Mouse (Mus musculus) left cerebral cortex, adult 18-20 months (tissue): ENCODE results near the gene Ccdc61. TPM values are rescaled to one million over a fixed set of nuclear protein-coding genes. Genes with fewer than 3 reads are reported as not detected.
"Not testable (repeated sequence)": the region's sequence is repeated elsewhere in the genome, so short reads cannot be mapped to it uniquely, and the experiment has no call there.

Source experiments
- DNase-seq, 2 experiments: peaks; one replicate each; pipeline ENCODE4 v3.0.0; 2021 to 2022; ENCODE audit warnings: low spot score in 2 of 2, mixed read lengths in 1 of 2
- total RNA-seq, 2 experiments: library from RNA; stranded (reverse); gene quantifications; 2 replicates each; pipeline ENCODE4 v1.2.3; 2021

Gene Ccdc61
- total RNA-seq, 2 experiments from 2014 or later = 10.5 to 12.6 TPM

GRCm38 (mm10) chr7:18917931-18918330, 7.7 kb upstream of the Ccdc61 start:
- DNase-seq = no peak

DNA sequence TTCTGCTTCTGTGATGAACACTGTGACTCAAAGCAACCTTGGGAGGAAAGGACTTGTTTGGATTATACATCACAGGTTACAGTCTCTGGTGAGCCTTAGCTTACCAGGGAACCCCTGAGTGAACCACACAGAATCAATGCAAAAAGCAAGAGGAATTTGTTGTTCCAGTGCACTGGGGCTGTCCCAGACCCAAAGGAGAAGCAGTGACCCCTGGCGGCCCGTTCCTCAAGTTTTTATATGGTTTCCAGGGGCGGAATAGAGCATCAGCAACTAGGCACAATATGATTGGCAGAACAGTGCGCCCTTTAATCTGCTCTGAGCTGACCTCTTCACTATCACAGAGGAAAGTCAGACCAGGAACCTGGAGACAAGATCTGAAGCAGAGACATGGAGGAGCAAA, 6.0 kb upstream of the Ccdc61 start:
- DNase-seq = no peak

DNA sequence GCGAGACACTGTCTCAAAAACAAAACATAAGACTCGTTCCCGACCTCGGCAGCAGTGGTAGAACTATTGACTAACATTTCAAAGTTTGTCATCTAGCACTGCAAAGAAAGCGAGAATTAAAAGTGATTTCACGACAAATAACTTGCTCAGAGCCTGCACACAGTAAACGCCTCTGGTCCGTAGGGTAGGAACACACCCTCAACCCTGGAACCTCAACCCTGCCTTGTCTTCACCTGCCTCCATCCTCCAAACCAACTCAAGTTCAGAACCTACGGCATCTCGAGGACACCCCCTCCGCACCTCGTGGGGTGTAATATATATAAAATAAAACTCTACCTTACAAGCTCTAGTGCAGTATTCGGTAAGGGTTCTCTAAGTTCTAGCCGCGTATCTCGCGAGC, 418 bp downstream of the Ccdc61 start:
- no peak for DNase-seq

GRCm38 (mm10) chr7:18904971-18905370, 5.2 kb downstream of the Ccdc61 start:
- no peak for DNase-seq

DNA sequence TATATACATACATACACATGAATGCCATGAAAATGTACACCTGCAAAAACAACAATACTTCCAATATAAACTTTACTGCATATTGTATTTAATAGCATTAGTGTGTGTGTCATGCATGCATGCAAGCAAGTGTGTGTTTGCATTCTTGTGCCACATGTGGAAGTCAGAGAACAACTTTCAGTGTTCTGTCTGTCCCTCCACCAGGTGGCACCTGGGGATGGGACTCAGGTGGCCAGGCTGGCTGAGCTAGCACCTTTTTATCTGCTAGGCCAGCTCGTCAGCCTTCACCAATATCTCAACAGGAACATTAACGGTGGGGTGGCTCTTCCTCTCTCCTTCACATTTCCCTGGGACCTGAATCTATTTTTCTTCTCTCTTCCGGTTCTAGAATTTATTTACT, 7.7 kb downstream of the Ccdc61 start:
- DNase-seq = no peak

DNA sequence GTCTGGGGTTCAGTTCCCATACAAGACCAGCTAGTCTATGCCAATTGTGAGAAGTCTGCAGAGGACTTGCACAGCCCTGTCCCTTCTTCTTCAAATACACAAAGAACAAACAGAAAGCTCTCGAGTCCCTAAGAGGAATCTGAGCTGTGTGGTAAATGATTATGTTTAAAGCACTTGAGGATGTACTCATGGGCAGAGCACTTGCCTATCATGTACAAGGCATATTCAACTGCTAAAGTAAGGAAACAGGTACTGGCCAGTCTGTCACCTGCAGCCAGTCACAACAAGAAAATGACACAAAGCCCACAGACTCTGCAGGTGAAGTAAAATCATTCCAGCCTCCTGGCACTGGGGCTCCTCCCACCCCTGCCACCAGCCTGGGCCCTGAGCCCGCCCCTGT, 9.7 kb downstream of the Ccdc61 start:
- no peak for DNase-seq

- DNase-seq = peak; percentile 48 to 58
Measured at GRCm38 (mm10) chr7:18896536-18896935, 13.7 kb downstream of the Ccdc61 start.

DNA sequence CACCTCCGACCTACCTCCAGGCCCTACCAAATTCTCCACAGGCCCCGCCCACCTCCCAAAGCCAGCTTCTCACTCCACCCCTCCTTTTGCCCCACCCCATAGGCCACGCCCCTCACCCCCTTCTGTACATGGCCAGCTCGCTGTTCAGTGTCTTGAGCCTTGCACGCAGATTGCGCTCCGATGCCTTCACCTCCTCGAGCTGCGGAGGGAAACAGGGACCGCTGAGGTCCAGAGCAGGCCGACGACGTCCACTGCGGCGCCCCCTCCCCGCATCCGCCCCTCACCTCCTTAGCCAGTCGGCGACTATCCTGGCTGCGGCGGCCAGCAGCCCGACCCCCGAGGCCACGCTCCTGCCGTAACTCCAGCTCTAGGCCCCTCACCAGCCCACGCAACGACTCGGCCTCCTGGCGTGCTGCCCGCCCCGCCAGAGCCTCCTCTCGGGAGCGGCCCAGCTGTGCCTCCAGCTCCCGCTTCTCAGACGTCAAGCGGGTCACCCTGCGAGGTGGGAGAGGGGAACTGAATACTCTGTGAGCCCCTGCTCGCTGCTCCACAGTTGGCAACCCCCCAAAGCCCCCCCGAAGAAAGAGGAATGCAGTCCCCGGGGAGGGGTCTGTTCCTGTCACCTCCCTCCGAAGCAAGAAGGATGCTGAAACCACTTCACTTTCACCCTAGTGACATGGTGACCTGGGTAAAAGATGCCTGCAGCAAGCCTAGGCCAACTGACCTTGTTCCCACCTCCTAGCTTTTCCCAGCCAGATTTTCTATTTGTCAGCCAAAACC, 16.4 kb downstream of the Ccdc61 start:
- peak; percentile 53 to 54 for DNase-seq

DNA sequence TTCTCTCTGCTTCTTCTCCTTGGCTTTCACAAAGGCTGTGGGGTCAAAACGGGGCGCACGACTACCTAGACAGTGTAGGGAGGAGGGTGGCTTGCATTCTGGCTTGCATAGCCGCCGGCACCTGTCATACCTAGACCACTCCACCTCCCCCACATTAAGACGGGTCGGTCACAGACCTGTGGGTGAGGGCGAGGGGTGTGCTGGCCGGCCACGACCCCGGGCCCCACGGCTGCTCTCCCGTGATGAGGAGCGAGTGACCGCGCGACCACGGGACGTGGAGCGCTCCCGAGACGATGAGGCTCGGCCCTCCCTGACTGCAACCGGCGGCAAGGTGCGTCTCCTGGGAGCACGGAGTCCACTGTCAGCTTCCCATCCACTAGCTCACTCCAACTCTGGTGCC, 17.2 kb downstream of the Ccdc61 start:
- DNase-seq = no peak

DNA sequence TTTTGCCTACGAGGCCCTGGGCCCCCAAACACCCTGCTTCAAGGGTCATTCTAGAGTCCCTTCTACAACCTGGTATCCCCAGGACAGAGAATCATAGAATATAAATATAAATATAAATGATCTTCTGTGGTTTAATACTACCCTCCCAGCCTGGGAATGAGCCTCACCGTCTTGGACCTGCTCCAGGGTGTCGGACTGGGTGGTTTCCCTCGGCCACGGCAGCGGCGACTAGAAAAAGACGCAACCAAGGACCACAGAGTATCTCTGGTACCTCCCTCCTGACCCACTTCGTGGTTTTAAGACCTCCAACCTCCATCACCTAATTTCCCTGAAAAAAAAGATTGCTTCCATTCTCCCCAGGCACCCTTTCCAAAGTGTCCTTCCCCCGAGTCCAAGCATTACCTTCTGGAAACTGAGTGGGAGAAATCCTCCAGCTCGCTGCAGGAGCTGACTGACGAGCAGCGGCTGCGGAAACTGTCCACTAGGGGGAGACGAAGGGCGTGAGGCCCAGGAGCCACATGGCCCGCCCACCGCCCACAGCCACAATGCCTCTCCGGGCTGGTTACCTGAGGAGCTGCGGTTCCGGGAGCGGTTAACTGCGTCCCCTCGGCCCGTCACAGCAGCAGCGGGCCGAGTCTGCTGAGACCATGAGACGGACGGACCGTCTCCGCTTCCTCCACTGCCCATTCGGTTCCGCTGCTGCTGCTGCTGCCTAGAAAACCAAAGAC, 18.2 kb downstream of the Ccdc61 start:
- DNase-seq = peak; percentile 93 to 95

DNA sequence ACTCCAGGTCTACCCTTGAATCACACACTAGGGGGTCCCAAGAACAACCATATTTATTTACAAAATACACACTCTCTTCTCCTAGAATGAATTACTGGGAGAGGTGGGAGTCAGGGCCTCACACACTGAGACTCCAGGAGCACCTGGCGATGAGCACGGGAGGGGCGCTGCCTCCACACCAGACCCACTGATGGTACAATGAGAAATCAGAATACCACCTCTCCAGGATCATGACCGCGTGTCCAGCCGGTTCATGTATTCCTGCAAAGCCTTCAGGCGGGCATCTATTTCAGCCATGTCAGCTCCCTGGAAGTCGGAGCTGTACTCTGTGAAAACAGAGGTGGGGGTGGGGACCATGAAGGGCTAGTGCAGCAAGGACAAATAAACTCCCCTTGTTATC, 19.4 kb downstream of the Ccdc61 start:
- no peak for DNase-seq

- DNase-seq = no peak
Measured at GRCm38 (mm10) chr7:18886963-18887362, 23.3 kb downstream of the Ccdc61 start.

GRCm38 (mm10) chr7:18884745-18885422, 25.3 kb downstream of the Ccdc61 start:
- no peak for DNase-seq

DNA sequence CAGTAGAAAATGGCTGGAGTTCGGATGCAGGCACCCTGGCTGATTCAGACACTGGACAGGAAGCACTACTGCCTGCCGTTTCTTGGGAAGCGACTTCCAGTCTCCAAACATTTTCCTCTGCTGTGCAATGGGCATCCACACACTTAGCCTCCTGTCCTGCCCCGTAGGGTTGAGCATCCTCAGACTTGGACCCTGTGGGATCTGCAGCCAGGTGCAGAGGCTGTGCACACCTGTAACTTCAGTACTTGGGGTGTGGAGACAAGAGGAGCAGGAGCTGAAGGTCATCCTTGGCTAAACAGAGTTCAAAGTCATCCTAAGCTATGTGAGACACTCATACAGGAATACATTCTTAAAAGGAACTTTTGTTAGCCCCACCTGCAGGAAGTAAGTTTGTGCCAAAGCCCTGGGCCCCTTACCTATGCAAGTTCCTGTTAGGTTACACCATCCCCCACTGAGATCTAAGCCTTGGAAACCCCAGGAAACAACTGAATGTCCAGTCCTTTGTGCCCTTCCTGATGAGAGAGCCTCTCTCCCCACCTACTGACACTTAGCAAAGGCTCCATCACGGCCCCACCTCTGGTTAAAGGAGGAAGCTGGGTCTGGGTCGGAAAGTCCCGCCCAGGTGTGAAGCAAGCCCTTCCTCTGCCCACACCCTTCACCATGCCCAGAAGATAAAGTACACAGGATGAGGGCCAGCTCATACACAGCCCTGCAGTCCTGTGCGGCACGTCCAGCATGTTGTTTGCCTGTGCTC, 26.0 kb downstream of the Ccdc61 start:
- DNase-seq = no peak

GRCm38 (mm10) chr7:18878691-18879090, 31.5 kb downstream of the Ccdc61 start:
- no peak for DNase-seq

GRCm38 (mm10) chr7:18875372-18875771, 34.8 kb downstream of the Ccdc61 start:
- DNase-seq = no peak

DNA sequence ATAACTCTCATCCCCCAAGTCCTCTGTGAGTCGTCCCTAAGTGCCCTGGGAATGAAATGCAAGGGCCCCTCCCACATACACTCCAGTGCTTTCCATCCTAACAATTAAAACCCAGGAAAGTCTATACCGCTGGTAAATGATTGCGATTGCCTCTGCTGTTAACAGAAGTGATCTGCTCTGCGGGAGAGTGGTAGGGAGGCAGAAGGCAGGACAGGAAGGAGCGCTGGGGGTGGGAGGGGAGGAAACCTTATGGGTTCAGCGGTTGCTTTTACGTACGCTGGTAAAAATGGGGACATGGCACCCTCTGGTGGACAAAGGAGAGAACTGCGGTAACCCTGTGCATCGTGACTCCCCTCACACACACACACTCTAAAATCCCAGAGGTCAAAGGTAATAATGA, 37.0 kb downstream of the Ccdc61 start:
- peak; percentile 65 to 67 for DNase-seq

- no peak for DNase-seq
Measured at GRCm38 (mm10) chr7:18872816-18873215, 37.4 kb downstream of the Ccdc61 start.

- no peak for DNase-seq
Measured at GRCm38 (mm10) chr7:18872014-18872802, 38.0 kb downstream of the Ccdc61 start.

- not testable (repeated sequence) for DNase-seq
Measured at GRCm38 (mm10) chr7:18871031-18871430, 39.2 kb downstream of the Ccdc61 start, which contains the start of gene Pglyrp1. Pglyrp1 (plus strand) TSS chr7:18871331.
